Mouse (Mus musculus): ENCODE measurements at regions not wholly inside any gene's neighbourhood (a gene's known extent, or its start where the extent isn't known, plus 50 kb on each side); places are given as distances from the start of the nearest gene placed in this dataset.

GRCm38 (mm10) chr3:62835695-62836476, 230.9 kb upstream of the Gpr149 start:
- no peak for ATAC-seq (ENCODE audit: insufficient read depth, low read depth)
- H3K36me3 ChIP-seq (replicated peaks; ENCODE audit: control insufficient read depth, insufficient read depth, low read length) = no peaks in the 10 kb centered on the region
- H3K4me2 ChIP-seq (ENCODE audit: low read depth, low read length) = no peak overlapping the region
- H3K9me3 ChIP-seq (replicated peaks; ENCODE audit: control insufficient read depth, low read length) = no peaks in the 10 kb centered on the region
- H3K4me3 ChIP-seq (ENCODE audit: low read depth, low read length) = no peak overlapping the region
- 56% methylated on average over 10 of the region's 10 CpGs for WGBS
- no peaks in the 10 kb centered on the region for H3K4me1 ChIP-seq (ENCODE audit: control insufficient read depth, insufficient read depth)
- no peaks in the 10 kb centered on the region for H3K27me3 ChIP-seq (ENCODE audit: control insufficient read depth, insufficient read depth, low read length)
- TF ChIP-seq CTCF (IDR thresholded peaks at IDR 0.05; ENCODE audit: low read depth) (no peak), EP300 (IDR thresholded peaks at IDR 0.05; ENCODE audit: low read depth) (no peak)
- no peak overlapping the region for H3K27ac ChIP-seq (ENCODE audit: low read depth)
- H3K9ac ChIP-seq (replicated peaks; ENCODE audit: low read depth, low read length) = no peak overlapping the region
- no peak for DNase-seq (ENCODE audit: low spot score)

GRCm38 (mm10) chr3:62823892-62824291, 219.0 kb upstream of the Gpr149 start:
- Histone ChIP-seq H3K27ac (ENCODE audit: low read depth) (no peak overlapping the region), H3K27me3 (ENCODE audit: control insufficient read depth, insufficient read depth, low read length) (no peaks in the 10 kb centered on the region), H3K4me1 (ENCODE audit: control insufficient read depth, insufficient read depth) (no peaks in the 10 kb centered on the region), H3K36me3 (replicated peaks; ENCODE audit: control insufficient read depth, insufficient read depth, low read length) (no peaks in the 10 kb centered on the region), H3K4me3 (ENCODE audit: low read depth, low read length) (no peak overlapping the region), H3K9ac (replicated peaks; ENCODE audit: low read depth, low read length) (no peak overlapping the region), H3K4me2 (ENCODE audit: low read depth, low read length) (no peak overlapping the region), H3K9me3 (replicated peaks; ENCODE audit: control insufficient read depth, low read length) (no peaks in the 10 kb centered on the region)
- TF ChIP-seq CTCF (IDR thresholded peaks at IDR 0.05; ENCODE audit: low read depth) (no peak), EP300 (IDR thresholded peaks at IDR 0.05; ENCODE audit: low read depth) (no peak)
- DNase-seq (ENCODE audit: low spot score) (no peak), ATAC-seq (ENCODE audit: insufficient read depth, low read depth) (no peak)
- 72% methylated on average over 3 of the region's 3 CpGs for WGBS

GRCm38 (mm10) chr3:62801044-62801443, 196.1 kb upstream of the Gpr149 start:
- Histone ChIP-seq H3K4me3 (ENCODE audit: low read depth, low read length) (no peak overlapping the region), H3K9ac (replicated peaks; ENCODE audit: low read depth, low read length) (no peak overlapping the region), H3K4me1 (ENCODE audit: control insufficient read depth, insufficient read depth) (no peaks in the 10 kb centered on the region), H3K27me3 (ENCODE audit: control insufficient read depth, insufficient read depth, low read length) (no peaks in the 10 kb centered on the region), H3K36me3 (replicated peaks; ENCODE audit: control insufficient read depth, insufficient read depth, low read length) (no peaks in the 10 kb centered on the region), H3K27ac (ENCODE audit: low read depth) (no peak overlapping the region), H3K4me2 (ENCODE audit: low read depth, low read length) (no peak overlapping the region), H3K9me3 (replicated peaks; ENCODE audit: control insufficient read depth, low read length) (no peaks in the 10 kb centered on the region)
- no peak for DNase-seq (ENCODE audit: low spot score)
- TF ChIP-seq EP300 (IDR thresholded peaks at IDR 0.05; ENCODE audit: low read depth) (no peak), CTCF (IDR thresholded peaks at IDR 0.05; ENCODE audit: low read depth) (no peak)
- 16% methylated on average over 2 of the region's 2 CpGs for WGBS
- ATAC-seq (ENCODE audit: insufficient read depth, low read depth) = no peak

- no peak overlapping the region for H3K4me3 ChIP-seq (ENCODE audit: low read depth, low read length)
- H3K4me2 ChIP-seq (ENCODE audit: low read depth, low read length) = no peak overlapping the region
- ATAC-seq (ENCODE audit: insufficient read depth, low read depth) (no peak), DNase-seq (ENCODE audit: low spot score) (no peak)
- no peaks in the 10 kb centered on the region for H3K27me3 ChIP-seq (ENCODE audit: control insufficient read depth, insufficient read depth, low read length)
- TF ChIP-seq CTCF (IDR thresholded peaks at IDR 0.05; ENCODE audit: low read depth) (no peak), EP300 (IDR thresholded peaks at IDR 0.05; ENCODE audit: low read depth) (no peak)
- no peak overlapping the region for H3K27ac ChIP-seq (ENCODE audit: low read depth)
- H3K4me1 ChIP-seq (ENCODE audit: control insufficient read depth, insufficient read depth) = no peaks in the 10 kb centered on the region
- no peak overlapping the region for H3K9ac ChIP-seq (replicated peaks; ENCODE audit: low read depth, low read length)
- H3K36me3 ChIP-seq (replicated peaks; ENCODE audit: control insufficient read depth, insufficient read depth, low read length) = no peaks in the 10 kb centered on the region
- WGBS = 38% methylated on average over 2 of the region's 2 CpGs
- no peaks in the 10 kb centered on the region for H3K9me3 ChIP-seq (replicated peaks; ENCODE audit: control insufficient read depth, low read length)
These were observed 181.3 kb upstream of the Gpr149 start for GRCm38 (mm10) chr3:62786233-62786632.
